Mouse (Mus musculus): ENCODE data around the gene Rae1. TPM values are rescaled to one million over a fixed set of nuclear protein-coding genes. Genes with fewer than 3 reads are reported as not detected.

Gene Rae1
- polyA plus RNA-seq, 1 experiment from 2014 or later, result 95.8 TPM

DNA sequence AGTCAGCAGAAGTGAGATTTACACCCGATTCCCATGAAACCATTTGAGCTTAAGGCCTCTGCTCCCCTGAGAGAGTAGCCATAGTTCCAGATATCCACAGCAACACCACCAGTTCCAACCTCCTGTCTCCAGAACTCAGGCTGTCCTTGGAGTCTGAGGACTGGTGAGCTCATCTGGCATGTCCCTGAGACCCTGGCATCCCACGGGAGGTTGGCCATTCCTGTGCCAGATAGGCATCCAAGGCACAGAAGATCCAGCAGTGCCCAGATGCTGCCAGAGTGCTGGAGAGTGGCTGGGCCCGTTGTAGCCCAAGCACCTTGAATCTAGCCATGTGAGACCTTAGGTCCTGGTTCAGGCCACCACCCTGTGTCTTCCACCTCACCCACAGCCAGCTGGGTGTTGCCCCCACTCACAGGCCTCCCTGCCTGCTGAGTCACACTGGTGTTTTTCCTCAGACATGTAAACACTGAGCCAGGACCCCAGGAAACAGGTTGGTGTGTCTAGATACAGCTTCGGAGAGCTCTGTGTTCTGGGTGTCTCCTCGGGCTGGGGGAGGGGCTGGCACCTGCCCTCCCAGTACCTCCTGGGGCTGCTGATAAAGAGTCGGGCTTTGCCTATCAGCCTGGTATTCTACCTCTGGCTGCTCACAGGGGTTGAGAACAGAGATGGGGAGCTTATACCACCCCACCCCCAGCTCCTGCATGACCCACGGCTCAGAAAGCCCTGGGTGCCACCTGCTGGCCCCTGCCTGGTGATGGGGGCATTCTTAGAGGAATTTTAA is 38.1 kb downstream of the Rae1 start:
- peaks cover 21% of the 10 kb centered on the region for H3K36me3 ChIP-seq (ENCODE audit: control insufficient read depth, insufficient read depth)
- H3K27me3 ChIP-seq (ENCODE audit: control insufficient read depth, insufficient read depth, low read length), result no peaks in the 10 kb centered on the region
- no peak overlapping the region for H3K9ac ChIP-seq (ENCODE audit: low read length)
- 43% methylated on average over 7 of the region's 7 CpGs for WGBS
- H3K4me1 ChIP-seq (ENCODE audit: control insufficient read depth, insufficient read depth, low read length), result peaks cover 18% of the 10 kb centered on the region
- 0 out of 2 replicates have a peak overlapping the region, but pooled peaks have one; percentile 9 for H3K27ac ChIP-seq (ENCODE audit: low read length)
- no peak overlapping the region for H3K4me2 ChIP-seq (ENCODE audit: low read depth, low read length)
- no peaks in the 10 kb centered on the region for H3K9me3 ChIP-seq (replicated peaks; ENCODE audit: control insufficient read depth, low read length)
- ATAC-seq (replicated peaks; ENCODE audit: extremely low read depth, insufficient read depth, low FRiP score), result no peak
- H3K4me3 ChIP-seq (ENCODE audit: low read length), result no peak overlapping the region

DNA sequence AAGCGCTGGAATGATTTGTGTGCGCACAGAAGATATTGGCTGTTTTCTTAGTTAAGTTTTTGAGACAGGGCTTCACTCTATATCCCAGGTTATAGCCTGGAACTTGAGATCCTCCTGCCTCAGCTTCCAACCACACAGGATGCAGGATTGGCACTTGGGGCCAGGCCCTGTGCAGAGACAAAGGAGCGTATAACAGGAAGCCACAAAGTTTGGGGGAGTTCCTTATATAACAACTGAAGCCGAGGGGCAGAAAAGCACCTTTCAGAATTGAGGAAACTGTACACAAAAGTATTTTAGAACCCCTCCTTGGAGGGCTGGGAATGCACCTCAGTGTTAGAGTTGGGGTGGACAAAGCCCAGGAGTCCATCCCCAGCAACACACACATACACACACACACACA is 39.1 kb downstream of the Rae1 start:
- H3K9ac ChIP-seq (ENCODE audit: low read length), result no peak overlapping the region
- WGBS, result 89% methylated on average over 4 of the region's 4 CpGs
- no peaks in the 10 kb centered on the region for H3K27me3 ChIP-seq (ENCODE audit: control insufficient read depth, insufficient read depth, low read length)
- H3K9me3 ChIP-seq (replicated peaks; ENCODE audit: control insufficient read depth, low read length), result no peaks in the 10 kb centered on the region
- no peak overlapping the region for H3K4me3 ChIP-seq (ENCODE audit: low read length)
- no peak overlapping the region for H3K27ac ChIP-seq (ENCODE audit: low read length)
- H3K4me2 ChIP-seq (ENCODE audit: low read depth, low read length), result no peak overlapping the region
- peaks cover 13% of the 10 kb centered on the region; the same call in 1 of the 2 replicates for H3K36me3 ChIP-seq (ENCODE audit: control insufficient read depth, insufficient read depth)
- H3K4me1 ChIP-seq (ENCODE audit: control insufficient read depth, insufficient read depth, low read length), result peaks cover 23% of the 10 kb centered on the region
- ATAC-seq (replicated peaks; ENCODE audit: extremely low read depth, insufficient read depth, low FRiP score), result no peak

DNA sequence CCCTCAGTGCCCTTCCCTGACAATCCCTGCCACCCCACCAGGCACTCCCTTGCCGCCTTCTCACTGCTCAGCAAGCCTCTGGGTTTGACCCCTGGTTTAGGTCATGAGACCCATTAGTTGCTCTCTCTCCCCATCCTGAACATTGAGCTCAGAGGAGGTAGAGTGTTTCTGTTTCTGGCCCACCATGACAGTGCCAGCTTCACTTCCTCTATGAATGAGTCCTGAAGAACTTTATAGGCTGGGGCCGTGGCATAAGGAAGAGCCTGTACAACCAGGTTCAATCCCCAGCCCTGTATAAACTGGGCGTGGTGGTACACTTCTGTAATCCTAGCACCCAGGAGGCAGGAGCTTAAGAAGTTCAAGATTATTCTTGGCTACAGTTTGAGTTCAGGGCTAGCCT is 40.9 kb downstream of the Rae1 start:
- no peak overlapping the region for H3K4me2 ChIP-seq (ENCODE audit: low read depth, low read length)
- ATAC-seq (replicated peaks; ENCODE audit: extremely low read depth, insufficient read depth, low FRiP score), result no peak
- no peak overlapping the region for H3K27ac ChIP-seq (ENCODE audit: low read length)
- H3K4me3 ChIP-seq (ENCODE audit: low read length), result no peak overlapping the region
- 87% methylated on average over 3 of the region's 3 CpGs for WGBS
- H3K9me3 ChIP-seq (replicated peaks; ENCODE audit: control insufficient read depth, low read length), result no peaks in the 10 kb centered on the region
- H3K4me1 ChIP-seq (ENCODE audit: control insufficient read depth, insufficient read depth, low read length), result peaks cover 21% of the 10 kb centered on the region
- no peaks in the 10 kb centered on the region for H3K27me3 ChIP-seq (ENCODE audit: control insufficient read depth, insufficient read depth, low read length)
- H3K9ac ChIP-seq (ENCODE audit: low read length), result no peak overlapping the region
- 0 out of 2 replicates have a peak, but pooled peaks cover under 1% of the 10 kb centered on the region for H3K36me3 ChIP-seq (ENCODE audit: control insufficient read depth, insufficient read depth)

DNA sequence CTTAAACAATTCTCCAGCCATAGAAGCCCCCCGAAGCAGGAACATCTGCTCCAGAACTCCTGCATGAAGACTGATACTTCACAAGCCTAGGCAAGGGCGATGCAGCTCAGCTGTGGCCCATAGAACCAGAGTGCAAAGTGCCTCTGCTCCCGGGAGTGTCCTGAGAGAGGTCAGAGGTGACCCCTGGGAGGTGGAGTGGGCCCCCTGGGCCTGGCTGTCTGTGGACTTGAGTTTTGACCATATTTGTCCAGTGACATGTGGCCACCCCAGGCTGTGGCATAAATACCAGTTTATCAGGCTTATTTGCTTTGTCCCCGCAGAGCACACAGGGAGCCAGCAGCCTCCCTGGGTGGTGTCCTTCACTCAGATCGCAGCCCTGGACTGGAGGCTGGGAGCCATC is 41.3 kb downstream of the Rae1 start:
- H3K27me3 ChIP-seq (ENCODE audit: control insufficient read depth, insufficient read depth, low read length), result no peaks in the 10 kb centered on the region
- ATAC-seq (replicated peaks; ENCODE audit: extremely low read depth, insufficient read depth, low FRiP score), result no peak
- no peak overlapping the region for H3K9ac ChIP-seq (ENCODE audit: low read length)
- no peaks in the 10 kb centered on the region for H3K36me3 ChIP-seq (ENCODE audit: control insufficient read depth, insufficient read depth)
- WGBS, result 61% methylated on average over 5 of the region's 5 CpGs
- no peak overlapping the region for H3K4me2 ChIP-seq (ENCODE audit: low read depth, low read length)
- H3K9me3 ChIP-seq (replicated peaks; ENCODE audit: control insufficient read depth, low read length), result no peaks in the 10 kb centered on the region
- no peak overlapping the region for H3K27ac ChIP-seq (ENCODE audit: low read length)
- H3K4me3 ChIP-seq (ENCODE audit: low read length), result no peak overlapping the region
- H3K4me1 ChIP-seq (ENCODE audit: control insufficient read depth, insufficient read depth, low read length), result peaks cover 25% of the 10 kb centered on the region

DNA sequence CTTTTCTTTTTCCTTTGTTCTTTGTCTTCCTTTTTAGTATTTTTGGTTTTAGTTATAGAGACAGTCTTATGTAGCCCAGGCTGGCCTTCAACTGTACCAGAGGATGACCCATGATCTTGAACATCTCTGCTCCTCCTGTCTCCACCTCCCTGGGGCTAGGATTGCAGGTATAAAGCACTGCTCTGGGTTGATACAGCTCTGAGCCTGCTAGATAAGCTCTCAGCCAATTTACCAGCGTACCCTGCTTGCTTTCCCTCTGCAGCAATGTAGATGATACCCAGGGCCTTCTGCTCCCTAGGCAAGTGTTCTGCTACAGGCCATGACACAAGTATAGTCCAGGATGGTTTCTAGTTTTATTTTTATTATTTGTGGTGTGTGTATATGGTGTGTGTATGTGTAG is 42.0 kb downstream of the Rae1 start:
- WGBS, result 67% methylated on average over 1 of the region's 1 CpGs
- no peaks in the 10 kb centered on the region for H3K9me3 ChIP-seq (replicated peaks; ENCODE audit: control insufficient read depth, low read length)
- H3K27ac ChIP-seq (ENCODE audit: low read length), result no peak overlapping the region
- H3K4me3 ChIP-seq (ENCODE audit: low read length), result no peak overlapping the region
- peaks cover 32% of the 10 kb centered on the region for H3K4me1 ChIP-seq (ENCODE audit: control insufficient read depth, insufficient read depth, low read length)
- H3K4me2 ChIP-seq (ENCODE audit: low read depth, low read length), result no peak overlapping the region
- H3K27me3 ChIP-seq (ENCODE audit: control insufficient read depth, insufficient read depth, low read length), result no peaks in the 10 kb centered on the region
- no peak overlapping the region for H3K9ac ChIP-seq (ENCODE audit: low read length)
- no peak for ATAC-seq (replicated peaks; ENCODE audit: extremely low read depth, insufficient read depth, low FRiP score)
- no peaks in the 10 kb centered on the region for H3K36me3 ChIP-seq (ENCODE audit: control insufficient read depth, insufficient read depth)

DNA sequence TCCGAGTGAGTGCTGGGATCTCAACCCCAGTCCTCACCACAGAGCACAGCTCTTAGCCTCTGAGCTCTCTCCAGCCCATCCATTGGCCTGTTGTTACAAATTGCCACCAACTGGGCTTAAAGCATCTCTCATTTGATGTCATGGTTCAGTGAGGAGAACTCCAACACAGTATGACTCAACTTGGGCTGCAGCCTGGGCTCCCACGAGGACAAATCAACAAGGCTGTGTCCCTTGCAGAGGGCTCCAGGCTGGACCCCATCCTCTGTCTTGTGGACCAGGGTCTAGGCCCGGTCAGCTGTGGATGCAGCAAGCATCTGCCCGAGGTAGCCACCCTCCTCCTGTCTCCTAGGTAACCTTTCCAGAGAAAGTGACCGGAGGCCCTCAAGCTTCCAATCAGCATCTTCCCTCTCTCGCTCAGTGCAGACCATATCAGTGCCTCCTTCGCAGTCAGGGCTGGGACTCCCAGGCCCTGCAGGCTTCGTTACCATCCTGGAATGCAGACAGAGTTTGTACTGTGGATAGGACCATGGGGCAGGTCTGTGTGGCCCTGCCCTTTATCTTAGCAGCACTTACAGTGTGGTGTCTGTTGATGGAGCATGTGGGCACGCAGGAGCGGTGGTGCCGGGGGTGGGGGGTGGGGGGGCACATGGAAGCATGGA is 42.7 kb downstream of the Rae1 start:
- Histone ChIP-seq H3K4me3 (ENCODE audit: low read length) (no peak overlapping the region), H3K36me3 (ENCODE audit: control insufficient read depth, insufficient read depth) (no peaks in the 10 kb centered on the region), H3K4me1 (ENCODE audit: control insufficient read depth, insufficient read depth, low read length) (peaks cover 39% of the 10 kb centered on the region), H3K9me3 (replicated peaks; ENCODE audit: control insufficient read depth, low read length) (no peaks in the 10 kb centered on the region), H3K27me3 (ENCODE audit: control insufficient read depth, insufficient read depth, low read length) (no peaks in the 10 kb centered on the region), H3K27ac (ENCODE audit: low read length) (peak overlapping the region; percentile 15; the same call in 1 of the 2 replicates), H3K4me2 (ENCODE audit: low read depth, low read length) (no peak overlapping the region), H3K9ac (ENCODE audit: low read length) (no peak overlapping the region)
- 43% methylated on average over 11 of the region's 11 CpGs for WGBS
- peak; percentile 25; the same call in 1 of the 2 replicates for ATAC-seq (replicated peaks; ENCODE audit: extremely low read depth, insufficient read depth, low FRiP score)

DNA sequence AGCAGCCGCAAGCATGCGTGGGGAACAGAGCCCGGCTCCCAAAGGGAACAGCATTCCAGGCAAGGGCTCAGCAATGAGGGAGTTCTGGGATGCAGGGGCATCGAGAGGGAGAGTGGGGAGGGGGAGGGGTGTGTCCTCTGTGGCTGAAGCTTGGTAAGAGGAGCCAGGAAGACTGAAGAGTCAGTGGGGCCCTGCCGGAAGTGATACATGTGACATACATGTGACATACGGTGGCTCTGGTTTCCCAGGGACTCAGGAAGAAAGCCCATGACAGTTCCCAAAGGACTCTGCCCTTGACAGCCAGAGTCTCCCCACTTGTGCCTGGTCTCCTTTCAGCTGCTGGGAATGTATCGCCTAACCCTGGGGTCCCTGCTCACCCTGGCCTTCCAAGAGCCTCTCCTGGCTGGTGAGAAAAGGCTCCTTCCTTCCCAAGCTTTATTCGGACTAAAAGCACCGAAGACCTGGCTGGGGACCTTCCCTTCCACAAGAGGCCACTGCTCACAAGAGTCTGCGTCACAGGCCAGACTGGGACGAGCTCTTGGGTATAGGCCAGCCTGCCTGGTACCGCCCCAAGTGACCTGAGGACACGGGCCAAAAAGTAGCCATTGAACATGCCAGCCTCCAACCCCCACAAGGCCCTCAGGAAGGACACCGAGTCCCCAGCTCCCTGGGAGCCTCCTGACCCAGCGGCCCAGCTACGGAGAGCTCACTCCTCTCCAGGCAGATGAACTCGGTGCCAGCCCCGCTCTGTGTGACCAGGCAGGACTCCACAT is 44.5 kb downstream of the Rae1 start:
- Histone ChIP-seq H3K27me3 (ENCODE audit: control insufficient read depth, insufficient read depth, low read length) (no peaks in the 10 kb centered on the region), H3K27ac (ENCODE audit: low read length) (peak overlapping the region; percentile 78), H3K4me3 (ENCODE audit: low read length) (no peak overlapping the region), H3K36me3 (ENCODE audit: control insufficient read depth, insufficient read depth) (no peaks in the 10 kb centered on the region), H3K9me3 (replicated peaks; ENCODE audit: control insufficient read depth, low read length) (no peaks in the 10 kb centered on the region), H3K9ac (ENCODE audit: low read length) (peak overlapping the region; percentile 53), H3K4me2 (ENCODE audit: low read depth, low read length) (no peak overlapping the region), H3K4me1 (ENCODE audit: control insufficient read depth, insufficient read depth, low read length) (peaks cover 50% of the 10 kb centered on the region)
- no peak for ATAC-seq (replicated peaks; ENCODE audit: extremely low read depth, insufficient read depth, low FRiP score)
- WGBS, result 56% methylated on average over 18 of the region's 18 CpGs

DNA sequence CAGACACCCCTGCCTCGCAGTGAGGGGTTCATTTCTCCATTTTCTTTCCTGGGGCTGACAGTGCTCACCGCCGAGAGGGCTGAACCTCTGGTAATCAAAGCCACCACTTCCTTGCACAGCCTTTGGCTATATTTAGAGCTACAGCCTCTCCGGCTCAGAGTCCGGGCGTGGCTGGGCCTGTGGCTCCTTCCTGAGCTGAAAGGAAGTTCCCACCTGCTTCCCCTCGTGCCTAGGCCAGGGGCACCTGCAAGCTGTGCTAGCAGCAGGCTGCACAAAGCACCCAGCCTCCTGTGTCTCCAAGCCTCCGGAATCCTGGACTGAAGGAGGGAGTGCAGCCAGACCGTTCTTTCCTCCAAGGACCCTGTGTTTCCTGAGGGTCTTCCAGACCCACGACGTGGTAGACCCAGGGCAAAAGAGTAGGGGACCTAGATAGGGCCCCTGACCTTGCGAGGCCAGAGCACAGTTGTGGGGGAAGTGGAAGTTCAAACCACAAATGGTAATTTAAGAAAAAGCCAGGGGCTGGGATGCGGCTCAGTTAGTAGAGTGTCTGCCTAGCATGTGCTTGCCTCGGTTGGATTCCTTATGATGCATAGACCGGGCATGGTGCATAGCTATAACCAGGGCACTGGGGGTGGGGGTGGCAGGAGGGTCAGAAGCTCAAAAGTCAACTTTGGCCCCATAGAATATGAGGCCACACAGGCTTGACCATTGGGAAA is 46.8 kb downstream of the Rae1 start:
- Histone ChIP-seq H3K9me3 (replicated peaks; ENCODE audit: control insufficient read depth, low read length) (no peaks in the 10 kb centered on the region), H3K4me3 (ENCODE audit: low read length) (peak overlapping the region; percentile 9; the same call in 1 of the 2 replicates), H3K27ac (ENCODE audit: low read length) (peak overlapping the region; percentile 90), H3K36me3 (ENCODE audit: control insufficient read depth, insufficient read depth) (no peaks in the 10 kb centered on the region), H3K4me2 (ENCODE audit: low read depth, low read length) (peak overlapping the region; percentile 37), H3K27me3 (ENCODE audit: control insufficient read depth, insufficient read depth, low read length) (no peaks in the 10 kb centered on the region), H3K9ac (ENCODE audit: low read length) (peak overlapping the region; percentile 67), H3K4me1 (ENCODE audit: control insufficient read depth, insufficient read depth, low read length) (peaks cover 65% of the 10 kb centered on the region)
- peak; percentile 61 for ATAC-seq (replicated peaks; ENCODE audit: extremely low read depth, insufficient read depth, low FRiP score)
- WGBS, result 33% methylated on average over 15 of the region's 15 CpGs
